Mouse (Mus musculus) mesoderm, embryonic 11.5 days (tissue): Measurements from ENCODE around the gene AI661453.

Experiments
- DNase-seq: peaks from one replicate; pipeline ENCODE4 v3.0.0-alpha.2; 2012; ENCODE audit warnings: low read depth, low spot score

Gene AI661453

GRCm38 (mm10) chr17:47440359-47440890 lies 4.0 kb downstream of the AI661453 start:
- peak; percentile 29 for DNase-seq

- DNase-seq = no peak
These were observed 5.1 kb downstream of the AI661453 start for GRCm38 (mm10) chr17:47441296-47442051.

- no peak for DNase-seq
These were observed 5.9 kb downstream of the AI661453 start for GRCm38 (mm10) chr17:47442271-47442670.

DNA sequence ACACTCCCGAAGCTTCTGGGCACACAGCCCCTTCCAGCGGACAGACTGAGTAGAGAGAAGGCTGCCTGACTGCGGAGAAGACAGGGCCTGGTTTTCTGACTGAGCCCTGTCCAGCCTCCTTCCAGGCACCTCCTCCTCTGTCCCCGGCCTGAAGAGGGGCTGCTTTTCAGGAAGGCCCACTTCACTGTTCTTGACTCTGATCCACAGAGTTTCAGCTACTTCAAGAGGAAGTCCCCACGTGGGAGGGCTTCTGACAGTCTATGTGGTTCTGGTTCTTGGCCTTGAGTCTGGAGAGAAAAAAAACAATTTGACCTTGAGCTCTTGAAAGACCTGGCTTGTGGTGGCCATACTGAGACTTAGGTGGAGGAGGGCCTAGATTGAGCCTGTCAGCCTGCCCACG lies 7.7 kb downstream of the AI661453 start:
- no peak for DNase-seq

- DNase-seq = no peak
These were observed 9.1 kb downstream of the AI661453 start for GRCm38 (mm10) chr17:47445518-47445917.

GRCm38 (mm10) chr17:47446025-47446424 lies 9.6 kb downstream of the AI661453 start:
- DNase-seq = no peak

- no peak for DNase-seq
These were observed 10.1 kb downstream of the AI661453 start for GRCm38 (mm10) chr17:47446561-47446960.

GRCm38 (mm10) chr17:47448523-47449372 lies 12.3 kb downstream of the AI661453 start:
- no peak for DNase-seq

DNA sequence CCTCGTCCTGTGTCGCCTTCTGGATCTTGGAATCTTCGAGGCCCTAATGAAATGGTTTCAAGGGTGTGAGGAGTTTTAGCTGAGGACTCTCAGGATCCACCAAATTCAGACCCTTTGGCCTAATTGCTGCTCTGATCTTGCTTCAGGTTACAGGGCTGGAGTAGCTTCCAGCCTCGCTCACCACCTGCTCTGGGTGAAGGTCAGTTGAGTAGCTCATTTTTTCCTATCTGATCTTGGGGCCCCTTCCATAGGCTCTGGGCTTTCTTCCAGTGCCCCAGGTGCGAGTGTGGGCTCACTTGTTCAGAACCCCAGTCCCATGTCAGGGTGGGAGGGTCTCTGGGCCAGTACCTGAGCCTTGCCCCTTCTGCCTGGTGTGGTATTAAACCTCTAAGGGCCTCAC lies 13.0 kb downstream of the AI661453 start:
- DNase-seq = no peak

DNA sequence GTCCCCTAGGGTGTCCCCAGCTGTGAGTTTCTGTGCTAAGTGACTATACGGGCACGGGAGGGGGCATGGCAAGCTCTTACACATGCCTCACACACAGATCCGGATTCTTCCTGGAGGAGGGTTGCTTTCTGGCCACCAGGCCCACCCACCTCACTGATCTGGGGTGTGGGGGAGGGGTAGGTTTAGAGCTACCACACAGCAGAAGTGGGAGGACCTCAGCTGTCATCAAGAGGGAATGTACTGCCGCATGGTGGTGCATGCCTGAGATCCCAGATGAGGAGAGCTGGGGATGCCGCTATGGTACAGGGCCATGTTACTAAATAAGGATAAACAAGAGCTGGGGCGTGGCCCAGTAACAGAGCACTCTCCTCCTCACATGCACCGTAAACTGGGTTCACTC lies 13.8 kb downstream of the AI661453 start:
- no peak for DNase-seq

DNA sequence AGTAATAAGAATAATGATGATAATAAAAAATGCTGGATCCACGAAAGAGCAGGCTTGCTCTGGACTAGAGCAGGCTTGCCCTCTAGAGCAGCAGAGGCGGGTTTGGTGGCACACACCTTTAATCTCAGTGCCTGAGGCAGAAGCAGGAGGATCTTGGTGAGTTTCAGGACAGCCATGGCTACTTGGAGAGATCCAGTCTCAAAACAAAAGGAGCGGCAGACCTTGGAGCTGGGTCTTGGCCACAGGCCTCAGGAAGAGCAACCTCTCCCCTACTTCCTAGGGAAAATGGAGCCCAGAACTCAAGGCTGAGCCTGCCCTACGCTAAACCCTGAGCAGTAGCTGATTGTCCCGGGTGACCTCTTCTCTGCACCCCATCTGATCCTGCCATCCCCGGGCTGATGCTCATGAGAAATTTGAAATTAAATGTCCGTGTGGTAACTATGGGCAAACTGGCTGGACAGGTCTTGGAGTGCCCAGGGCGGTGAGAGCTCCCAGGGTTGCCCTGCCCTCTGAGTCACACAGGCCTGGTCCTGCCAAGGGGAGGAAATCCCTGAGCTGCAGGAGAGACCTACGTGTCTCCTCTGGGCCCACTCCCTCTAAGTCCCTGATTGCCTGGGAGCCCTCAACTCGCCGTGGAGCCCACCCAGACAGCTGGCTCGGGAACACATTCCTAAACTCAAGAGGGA lies 14.6 kb downstream of the AI661453 start:
- DNase-seq = no peak

DNA sequence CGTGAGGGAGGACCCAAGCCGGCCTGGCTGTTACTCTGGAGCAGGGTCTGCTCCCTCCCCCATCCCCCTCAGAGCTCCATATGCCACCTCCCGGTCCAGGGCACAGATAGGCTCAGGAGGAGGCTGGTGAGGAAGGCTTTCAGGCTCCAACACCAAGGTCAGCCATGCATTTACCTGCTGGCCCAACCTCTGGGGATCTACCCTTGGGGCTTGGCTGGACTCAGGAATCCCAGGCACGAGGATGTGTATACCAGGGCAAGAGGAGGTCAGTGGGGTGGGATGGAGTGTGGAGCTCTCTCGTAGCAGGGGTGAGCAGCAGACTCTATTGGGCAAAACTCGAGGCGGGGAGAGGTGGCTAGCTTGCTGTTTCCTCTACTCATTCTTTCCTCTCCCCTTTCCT lies 16.5 kb downstream of the AI661453 start:
- DNase-seq = no peak

DNA sequence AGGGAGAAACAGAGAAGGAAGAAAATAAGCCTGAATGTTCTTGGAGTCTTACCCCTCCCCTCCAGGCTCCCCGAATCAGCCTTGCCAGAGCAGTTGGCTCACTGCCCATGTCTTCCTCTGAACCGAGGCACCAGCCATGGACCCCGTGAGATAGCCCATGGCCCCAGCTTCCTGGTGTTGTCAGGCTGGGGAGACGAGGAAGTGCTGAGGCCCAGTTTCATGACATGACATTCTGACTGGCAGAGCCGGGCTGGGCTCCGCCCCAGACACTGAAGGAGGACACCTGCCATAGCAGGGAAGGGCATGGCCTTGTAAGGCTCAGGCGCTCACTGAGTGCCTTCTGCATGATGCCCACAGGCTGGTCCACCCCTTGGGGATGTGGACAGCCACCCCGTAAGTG lies 18.3 kb downstream of the AI661453 start:
- DNase-seq = no peak

GRCm38 (mm10) chr17:47458310-47458709 lies 21.9 kb downstream of the AI661453 start:
- no peak for DNase-seq

- DNase-seq = no peak
These were observed 22.5 kb downstream of the AI661453 start for GRCm38 (mm10) chr17:47458936-47459335.

DNA sequence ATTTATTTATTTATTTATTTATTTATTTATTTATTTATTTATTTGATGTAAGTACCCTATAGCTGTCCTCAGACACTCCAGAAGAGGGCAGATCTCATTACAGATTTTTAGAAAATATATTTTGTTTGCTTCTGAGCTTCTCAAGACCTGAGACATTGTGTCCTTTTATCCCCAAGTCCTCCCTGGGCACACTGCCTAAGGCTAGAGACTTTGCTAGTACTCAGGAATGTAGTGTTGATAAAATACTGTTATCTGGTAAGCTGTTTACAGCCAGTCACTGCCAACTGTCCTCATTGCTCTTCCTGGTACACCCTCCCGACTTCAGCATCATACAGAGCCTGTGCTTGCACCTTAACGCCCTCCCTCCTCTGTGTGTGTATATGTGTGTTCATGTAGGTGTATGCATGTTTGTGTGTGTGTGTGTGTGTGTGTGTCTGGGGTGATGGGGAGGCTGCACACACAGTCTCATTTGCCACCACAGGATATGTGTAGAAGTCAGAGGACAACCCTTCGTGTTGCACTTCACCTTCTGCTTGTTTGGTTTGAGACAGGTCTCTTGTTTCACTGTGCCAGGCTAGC lies 23.0 kb downstream of the AI661453 start:
- DNase-seq = no peak

DNA sequence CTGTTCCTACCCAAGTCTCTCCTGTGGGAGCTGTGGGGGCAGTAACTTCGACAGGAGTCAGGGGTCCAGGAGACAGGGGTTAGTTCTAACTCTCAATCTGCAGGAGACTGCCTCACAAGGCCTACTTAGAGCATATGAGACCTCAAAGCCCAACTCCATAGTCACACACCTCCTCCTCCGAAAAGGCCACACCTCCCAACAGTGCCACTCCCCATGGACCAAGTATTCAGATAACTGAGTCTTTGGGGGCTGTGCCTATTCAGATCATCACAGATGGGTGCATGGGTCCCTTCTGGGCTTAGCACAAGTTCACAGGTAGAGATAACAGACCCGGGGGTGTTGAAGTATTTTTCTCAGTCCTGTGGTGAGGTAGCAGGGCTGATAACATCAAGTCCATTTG lies 25.3 kb downstream of the AI661453 start:
- DNase-seq = no peak

- no peak for DNase-seq
These were observed 25.8 kb downstream of the AI661453 start for GRCm38 (mm10) chr17:47462209-47462608.

DNA sequence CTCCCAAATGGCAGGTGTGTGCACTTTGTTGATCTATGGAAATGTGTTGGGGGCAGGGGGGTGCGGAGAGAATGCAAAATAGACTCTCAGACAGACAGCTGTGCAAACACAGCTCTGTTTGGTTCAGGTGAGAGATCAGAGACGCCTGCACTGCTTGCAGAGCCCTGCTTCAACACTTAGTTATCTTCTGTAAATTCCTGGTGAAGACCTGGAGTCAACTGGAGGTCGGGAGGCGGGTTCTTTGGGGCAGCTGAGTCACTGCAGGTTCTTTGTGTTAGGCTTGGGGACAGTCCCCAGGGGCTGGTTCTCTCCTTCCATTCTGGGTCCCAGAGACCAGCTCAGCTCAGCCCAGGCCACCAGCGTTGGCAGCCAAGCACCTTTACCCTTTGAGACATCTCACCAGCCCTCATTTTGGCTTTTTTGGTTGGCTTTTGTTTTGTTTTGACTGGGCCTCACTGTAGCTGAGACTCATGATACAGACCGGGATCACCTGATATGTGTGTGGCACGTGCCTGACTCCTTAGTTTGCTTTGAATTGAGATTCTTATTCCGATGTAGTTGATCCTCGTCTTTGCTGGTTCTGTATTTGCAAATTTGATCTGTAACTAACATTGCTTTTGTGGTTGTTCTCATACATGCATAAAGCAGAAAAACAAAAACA lies 26.4 kb downstream of the AI661453 start:
- DNase-seq = no peak

- no peak for DNase-seq
These were observed 28.0 kb downstream of the AI661453 start for GRCm38 (mm10) chr17:47464248-47464965.
